Mouse (Mus musculus): Measurements from ENCODE around the gene Cdkn1a.

The Cdkn1a gene

DNA sequence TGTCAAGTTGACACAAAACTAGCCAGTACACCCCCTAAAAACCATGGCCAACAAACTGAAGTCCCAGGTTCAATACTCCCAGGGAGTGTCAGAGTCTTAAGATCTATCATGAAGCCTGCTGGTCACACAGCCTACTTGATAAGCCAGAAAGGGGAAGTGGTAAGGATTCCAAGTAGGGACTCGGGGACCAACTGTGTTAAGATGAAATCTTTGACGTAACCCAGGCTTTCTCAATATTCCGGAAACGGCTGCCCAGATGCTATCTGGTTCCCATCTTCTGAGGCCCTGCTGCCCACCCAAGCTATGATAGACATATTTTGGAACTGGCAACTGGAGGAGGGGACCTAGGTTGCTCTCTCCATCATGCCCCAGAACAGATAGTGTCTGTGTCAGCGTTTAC is 20.6 kb downstream of the Cdkn1a start:
- ATAC-seq (ENCODE audit: insufficient number of reproducible peaks, low FRiP score, low TSS enrichment) = no peak

DNA sequence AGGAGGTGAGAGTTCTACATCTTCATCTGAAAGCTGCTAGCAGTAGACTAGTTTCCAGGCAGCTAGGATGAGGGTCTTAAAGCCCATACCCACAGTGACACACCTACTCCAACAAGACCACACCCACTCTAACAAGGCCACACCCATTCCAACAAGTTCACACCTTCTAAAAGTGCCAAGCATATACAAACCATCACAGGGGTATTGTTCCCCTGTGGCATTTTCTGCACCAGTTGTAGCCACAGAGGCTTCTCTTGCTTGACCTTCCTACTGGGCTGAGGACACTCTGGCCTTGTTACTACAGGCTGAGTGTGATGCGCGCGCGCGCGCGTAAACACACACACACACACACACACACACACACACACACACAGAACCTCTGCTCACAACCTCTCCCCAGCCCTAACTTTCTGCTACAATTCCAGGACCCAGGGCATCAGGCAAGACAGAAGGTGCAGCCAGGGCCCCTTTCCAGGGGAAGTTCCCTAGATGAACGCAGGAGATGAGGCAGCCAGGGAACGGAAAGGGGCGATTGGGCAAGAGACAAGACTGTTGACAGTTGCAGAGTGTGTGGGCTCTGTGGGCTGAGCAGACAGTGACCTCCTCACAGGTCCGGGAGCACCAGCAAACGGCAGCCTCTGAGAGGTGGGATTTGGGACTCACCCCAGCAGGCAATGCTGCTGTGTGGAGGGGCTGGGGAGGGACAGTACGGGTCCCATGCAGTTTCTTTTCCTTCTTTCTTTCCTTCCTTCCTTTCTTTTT is 23.0 kb downstream of the Cdkn1a start, which contains the start of gene Rab44:
TSS of gene Rab44 (plus strand) at position 555 of the 762 bp plus-strand sequence.
- ATAC-seq (ENCODE audit: insufficient number of reproducible peaks, low FRiP score, low TSS enrichment) = no peak

DNA sequence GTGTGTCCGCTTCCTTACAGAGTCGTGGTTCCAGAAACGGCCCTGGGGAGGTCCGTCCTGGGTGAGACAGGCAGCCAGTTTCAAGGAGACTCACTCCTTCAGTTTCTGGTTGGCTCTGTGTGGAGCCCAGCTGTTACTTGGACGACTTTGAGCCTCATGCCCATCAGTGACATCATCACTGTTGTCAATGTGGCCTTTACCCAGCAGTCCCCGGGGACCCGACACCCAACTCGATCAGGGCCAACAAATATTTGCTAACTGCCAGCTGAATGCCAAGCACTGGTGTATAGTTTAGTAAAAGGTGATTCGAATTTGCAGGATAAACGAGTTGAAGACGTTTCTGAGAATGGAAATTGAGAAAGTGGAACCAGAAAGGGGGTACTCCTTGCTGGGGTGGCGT is 25.2 kb downstream of the Cdkn1a start:
- no peak for ATAC-seq (ENCODE audit: insufficient number of reproducible peaks, low FRiP score, low TSS enrichment)

DNA sequence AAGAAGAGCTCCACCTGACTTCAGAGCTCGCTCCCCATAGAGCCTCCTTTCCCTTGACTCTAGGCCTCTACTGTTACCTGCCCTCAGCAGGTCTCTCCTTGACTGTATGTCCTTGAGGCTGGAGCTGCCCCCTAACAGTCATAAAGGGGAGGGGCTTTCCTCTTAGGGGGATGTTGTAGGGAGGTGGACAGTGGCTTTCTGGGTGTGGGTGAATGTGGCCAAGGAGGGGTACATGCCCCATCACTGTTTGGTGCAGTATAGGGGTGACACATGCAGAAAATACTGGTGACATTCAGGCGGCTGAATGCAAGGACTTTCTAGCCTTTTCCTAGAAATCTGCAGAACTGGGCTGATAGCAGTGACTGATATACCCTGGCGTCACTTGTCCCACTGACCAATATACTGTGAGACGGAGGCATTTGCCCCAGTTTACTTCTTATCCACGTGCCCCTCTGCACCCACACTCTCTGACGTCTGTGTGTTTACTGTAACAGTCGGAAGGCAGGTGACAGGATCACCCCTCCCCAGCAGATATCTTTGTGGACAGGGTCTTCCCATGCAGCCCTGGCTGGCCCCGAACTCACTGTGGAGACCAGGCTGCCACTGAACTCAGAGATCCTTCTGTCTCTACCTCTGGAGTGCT is 26.4 kb downstream of the Cdkn1a start:
- ATAC-seq (ENCODE audit: insufficient number of reproducible peaks, low FRiP score, low TSS enrichment) = no peak

DNA sequence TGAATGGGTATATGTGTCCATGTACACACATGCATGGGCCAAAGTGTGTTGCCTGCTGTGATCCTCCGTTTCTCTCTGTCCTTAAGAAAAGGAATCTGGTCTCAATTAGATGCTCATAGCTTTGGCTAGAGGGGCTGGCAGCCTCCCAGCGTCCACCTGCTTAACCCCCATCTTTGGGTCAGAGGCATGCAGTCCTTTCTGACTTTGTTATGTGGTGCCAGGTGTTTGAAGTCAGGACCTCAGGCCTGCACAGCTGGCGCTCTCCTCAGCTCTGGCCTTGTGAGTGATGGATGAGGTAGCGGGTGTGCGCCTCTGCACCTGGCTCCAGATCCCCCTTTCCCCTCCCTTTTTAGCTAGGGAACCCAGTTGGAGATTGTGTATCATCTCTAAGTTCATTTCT is 27.3 kb downstream of the Cdkn1a start:
- ATAC-seq (ENCODE audit: insufficient number of reproducible peaks, low FRiP score, low TSS enrichment) = no peak

DNA sequence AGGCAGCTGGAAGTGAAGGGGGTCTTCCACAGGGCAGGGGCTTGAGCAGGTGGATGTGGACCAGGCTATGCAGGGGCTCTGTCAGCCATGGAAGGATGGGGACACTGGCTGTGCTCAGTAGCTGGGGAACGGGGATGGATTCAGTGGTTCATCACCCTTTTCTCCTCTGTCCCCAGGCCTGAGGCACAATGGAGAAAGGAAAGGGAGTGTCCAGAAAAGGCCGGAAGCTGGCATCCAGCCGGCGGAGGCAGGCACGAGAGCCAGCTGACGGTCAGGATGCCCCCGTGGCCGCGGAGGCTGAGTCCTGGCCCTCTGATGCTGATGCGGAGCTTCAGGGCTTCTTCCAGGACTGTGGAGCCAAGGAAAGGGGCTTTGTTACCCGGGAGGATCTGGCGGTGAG is 29.9 kb downstream of the Cdkn1a start:
- no peak for ATAC-seq (ENCODE audit: insufficient number of reproducible peaks, low FRiP score, low TSS enrichment)

DNA sequence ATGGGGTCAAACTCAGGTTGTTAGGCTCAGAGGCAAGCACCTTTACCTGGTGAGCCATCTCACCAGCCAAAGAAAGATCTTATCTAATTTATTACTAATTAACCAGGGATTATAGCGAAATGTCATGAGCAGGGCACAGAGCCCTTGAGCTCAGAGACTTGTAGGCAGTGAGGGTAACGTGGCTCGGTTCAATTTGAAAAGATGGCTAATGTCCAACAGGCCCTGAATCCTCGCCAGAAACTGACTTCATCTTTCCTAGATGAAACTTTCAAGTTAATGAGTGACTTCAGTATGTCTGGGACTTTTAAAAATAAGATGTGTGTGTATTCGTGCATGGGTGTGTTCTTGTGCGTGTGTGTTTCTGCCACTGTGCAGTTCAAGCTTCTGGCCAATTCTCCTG is 32.0 kb downstream of the Cdkn1a start:
- ATAC-seq (ENCODE audit: insufficient number of reproducible peaks, low FRiP score, low TSS enrichment) = no peak

DNA sequence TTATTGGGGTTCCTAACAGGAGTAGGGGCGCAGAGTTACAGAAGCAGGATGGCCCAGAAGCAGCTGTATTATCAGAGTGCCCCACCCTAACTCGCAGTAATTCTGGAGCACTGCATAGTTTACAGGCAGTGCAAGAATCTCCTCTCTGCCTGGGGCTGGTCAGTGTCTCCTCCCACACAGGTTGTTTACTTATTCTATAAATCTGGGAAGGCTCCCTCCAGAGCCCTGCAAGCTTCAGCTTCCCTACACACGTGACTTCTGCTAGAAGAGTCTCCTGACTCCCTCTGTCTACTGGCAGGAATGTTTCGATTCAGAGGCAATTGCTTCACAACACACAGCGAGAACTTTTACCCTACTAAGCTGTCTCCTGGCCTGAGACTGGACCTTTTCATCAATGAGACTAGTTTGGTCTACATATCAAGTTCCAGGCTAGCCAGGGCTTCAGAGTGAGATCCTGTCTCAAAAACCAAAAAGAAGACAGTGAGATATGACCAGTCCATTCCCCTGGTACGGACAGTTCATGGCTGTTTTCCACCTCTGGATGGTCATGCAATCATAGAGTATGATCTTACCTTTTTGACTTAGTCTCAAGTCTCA is 32.9 kb downstream of the Cdkn1a start:
- no peak for ATAC-seq (ENCODE audit: insufficient number of reproducible peaks, low FRiP score, low TSS enrichment)

DNA sequence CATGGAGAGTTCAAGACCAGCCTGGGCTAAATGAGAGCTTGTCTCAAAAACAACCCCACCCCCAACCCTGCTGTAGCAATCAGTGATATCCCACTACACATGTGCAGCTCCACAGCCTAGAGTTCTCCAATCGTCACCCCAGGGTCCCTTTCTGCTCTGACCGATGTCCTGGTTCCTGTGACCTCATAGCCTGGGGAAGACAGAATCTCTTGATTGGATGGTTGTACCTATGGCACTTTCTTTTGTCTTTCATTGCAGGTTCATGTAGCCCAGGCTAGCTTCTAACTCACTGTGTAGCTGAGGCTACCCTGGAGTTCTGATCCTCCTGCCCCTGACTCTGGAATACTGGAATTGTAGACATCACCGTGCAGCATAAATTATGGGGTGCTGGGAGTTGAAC is 35.8 kb downstream of the Cdkn1a start:
- ATAC-seq (ENCODE audit: insufficient number of reproducible peaks, low FRiP score, low TSS enrichment) = no peak

DNA sequence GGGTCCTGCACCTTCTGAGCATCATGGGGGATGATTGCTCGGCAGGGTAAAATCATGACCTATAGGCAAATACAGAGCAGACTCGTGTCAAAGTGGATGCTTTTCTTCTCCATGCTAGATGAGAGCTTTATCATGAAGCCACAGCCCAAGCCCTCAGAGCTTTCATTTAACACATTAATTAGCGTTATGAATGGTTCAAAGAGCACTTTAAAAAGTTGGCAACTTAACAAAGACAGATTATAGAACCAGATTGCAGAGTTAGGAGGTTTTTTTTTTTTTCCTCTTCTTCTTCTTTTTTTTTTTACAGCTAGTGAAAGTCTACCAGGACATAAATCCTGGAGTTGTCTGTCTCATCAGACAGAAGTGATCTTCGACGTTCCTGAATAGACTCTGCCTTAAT is 38.6 kb downstream of the Cdkn1a start:
- ATAC-seq (ENCODE audit: insufficient number of reproducible peaks, low FRiP score, low TSS enrichment) = no peak

DNA sequence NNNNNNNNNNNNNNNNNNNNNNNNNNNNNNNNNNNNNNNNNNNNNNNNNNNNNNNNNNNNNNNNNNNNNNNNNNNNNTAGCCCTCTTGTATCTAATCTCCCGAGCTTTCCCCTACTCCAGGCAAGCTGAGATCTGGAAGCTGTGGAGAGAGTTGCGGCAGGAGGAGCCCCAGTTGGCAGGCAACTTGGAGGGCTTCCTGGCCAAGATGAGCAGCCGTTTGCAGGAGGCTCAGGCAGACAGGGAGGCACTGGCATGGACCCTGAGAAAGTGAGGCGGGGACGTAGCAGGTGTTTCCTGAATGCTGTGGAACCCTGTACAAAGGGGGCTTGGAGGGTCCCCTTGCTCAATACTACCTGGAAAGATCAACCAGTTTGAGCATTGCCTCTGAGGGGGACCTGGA is 44.3 kb downstream of the Cdkn1a start:
- ATAC-seq (ENCODE audit: insufficient number of reproducible peaks, low FRiP score, low TSS enrichment) = no peak

DNA sequence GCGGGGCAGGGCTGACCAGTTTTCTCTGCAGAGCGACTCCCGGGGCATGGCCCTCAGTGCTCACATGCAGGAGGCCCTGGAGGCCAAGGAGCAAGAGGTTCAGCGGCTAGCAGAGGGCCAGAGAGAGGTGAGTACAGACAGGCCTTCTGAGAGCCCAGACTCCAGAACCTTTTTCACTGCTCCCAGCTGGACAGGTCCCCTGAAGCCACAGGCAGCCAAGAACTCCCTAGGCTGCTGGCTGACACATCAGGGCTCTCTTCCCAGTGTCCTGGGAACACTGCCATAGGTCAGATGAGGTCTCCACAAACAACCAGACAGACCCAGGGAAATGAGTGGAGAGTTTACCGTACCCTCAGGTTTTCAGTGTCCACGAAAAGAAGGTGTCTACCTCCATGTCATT is 45.5 kb downstream of the Cdkn1a start:
- no peak for ATAC-seq (ENCODE audit: insufficient number of reproducible peaks, low FRiP score, low TSS enrichment)

DNA sequence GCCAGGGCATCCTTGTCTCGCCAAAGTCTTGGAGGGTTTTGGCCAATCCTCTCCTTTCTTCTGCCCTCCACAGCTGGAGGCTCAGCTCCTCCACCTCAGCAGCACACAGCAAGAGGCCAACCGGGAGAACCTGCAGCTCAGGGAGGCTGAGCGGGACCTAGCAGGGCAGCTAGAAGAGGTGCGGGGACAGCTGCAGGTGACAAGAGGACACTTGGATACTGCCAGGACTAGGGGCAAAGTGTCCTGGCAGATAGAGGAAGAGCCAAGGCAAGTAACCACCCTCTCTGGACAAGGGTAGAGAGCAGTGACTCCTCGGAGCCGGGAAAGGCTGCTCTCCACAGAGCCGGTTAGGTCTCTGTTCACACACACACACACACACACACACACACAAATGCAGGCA is 47.1 kb downstream of the Cdkn1a start:
- no peak for ATAC-seq (ENCODE audit: insufficient number of reproducible peaks, low FRiP score, low TSS enrichment)

DNA sequence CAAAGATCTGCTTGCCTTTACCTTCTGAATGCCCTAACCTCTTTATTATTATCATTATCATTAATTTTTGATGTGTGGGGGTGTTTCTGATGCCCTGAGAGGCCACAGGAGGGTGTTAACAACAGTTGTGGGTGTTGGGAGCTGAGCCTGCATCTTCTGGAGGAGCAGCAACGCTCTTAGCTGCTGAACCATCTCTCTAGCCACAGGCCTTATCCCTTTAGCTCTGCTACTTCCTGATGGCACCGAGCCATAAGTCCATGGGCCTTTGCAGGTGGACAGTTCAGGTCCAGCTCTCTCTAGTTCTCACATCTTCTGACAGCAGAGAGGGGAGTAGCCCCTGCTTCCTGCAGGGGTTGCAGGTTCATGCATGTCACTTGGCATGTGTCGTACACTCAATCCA is 50.8 kb downstream of the Cdkn1a start:
- no peak for ATAC-seq (ENCODE audit: insufficient number of reproducible peaks, low FRiP score, low TSS enrichment)

DNA sequence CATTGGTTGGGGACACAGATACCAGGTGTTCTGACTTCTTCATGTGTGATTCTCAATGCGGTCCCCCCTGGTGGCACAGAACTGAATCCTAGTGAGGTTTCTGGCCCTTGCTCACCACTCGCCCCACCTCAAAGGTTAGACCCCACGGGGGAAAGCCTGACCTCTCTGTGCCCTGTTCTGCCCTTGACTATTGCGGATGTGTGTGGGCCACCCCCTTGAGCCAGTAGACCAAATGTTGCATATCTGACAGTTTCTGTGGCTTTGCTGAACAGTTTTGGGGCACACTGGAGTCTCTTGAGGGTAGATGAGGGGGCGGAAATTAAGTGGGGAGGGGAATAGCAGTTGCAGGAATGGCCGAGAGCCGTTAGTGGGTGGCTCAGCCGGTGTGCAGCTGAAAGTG is 52.5 kb downstream of the Cdkn1a start:
- no peak for ATAC-seq (ENCODE audit: insufficient number of reproducible peaks, low FRiP score, low TSS enrichment)

DNA sequence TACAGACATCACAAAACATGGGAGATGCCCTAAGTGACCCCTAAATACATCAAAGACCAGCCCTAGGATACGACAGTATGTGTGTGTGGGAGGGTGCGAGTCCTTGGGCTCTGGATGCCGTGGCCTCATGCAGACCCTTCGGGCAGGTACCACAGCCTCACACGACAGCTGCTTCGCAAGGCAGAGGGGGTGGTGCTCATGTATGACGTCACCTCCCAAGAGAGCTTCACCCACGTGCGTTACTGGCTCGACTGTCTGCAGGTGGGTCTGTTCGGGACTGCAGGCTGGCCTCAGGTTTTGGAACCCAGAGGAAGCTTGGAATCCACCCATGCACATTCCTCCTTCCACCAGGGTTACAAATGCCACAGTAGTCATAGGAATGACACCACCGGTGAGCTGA is 54.3 kb downstream of the Cdkn1a start:
- ATAC-seq (ENCODE audit: insufficient number of reproducible peaks, low FRiP score, low TSS enrichment) = no peak

DNA sequence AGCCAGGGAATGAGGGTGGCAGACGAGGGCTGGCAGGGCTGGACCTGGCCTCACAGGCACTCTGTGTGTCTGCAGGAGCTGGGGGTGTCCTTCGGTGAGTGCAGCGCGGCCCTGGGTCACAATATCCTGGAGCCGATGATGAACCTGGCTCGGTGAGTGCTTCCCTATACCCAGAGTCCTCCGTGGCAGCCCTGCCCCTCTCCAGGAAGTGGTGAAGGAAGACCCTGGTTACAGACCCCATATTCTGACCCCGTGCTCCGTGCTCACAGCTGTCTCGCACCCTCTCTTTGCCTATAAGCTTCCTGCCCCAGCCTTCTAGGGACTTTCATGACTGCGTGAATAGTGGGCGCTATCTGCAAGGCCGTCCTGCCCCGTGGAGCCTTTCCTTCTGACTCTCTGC is 56.5 kb downstream of the Cdkn1a start:
- no peak for ATAC-seq (ENCODE audit: insufficient number of reproducible peaks, low FRiP score, low TSS enrichment)

DNA sequence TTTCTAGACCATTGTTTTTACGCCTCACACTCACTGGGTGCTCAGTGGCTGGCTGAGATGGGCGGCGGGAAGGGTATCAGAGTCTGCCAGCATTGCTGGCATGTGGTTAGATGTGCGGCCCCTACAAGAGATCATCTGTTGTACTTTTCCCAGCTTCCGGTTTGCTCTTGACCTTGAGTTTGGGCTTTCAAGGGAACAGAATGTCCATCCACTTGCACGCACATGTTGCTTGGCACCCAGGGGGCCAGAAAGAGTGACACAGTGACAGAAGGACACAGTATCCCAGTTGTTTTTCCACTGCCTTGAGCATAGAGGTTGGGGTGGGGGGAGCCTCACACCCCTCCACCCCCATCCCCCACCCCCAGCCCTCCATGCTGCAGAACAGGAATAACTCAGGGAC is 57.0 kb downstream of the Cdkn1a start:
- ATAC-seq (ENCODE audit: insufficient number of reproducible peaks, low FRiP score, low TSS enrichment) = no peak

DNA sequence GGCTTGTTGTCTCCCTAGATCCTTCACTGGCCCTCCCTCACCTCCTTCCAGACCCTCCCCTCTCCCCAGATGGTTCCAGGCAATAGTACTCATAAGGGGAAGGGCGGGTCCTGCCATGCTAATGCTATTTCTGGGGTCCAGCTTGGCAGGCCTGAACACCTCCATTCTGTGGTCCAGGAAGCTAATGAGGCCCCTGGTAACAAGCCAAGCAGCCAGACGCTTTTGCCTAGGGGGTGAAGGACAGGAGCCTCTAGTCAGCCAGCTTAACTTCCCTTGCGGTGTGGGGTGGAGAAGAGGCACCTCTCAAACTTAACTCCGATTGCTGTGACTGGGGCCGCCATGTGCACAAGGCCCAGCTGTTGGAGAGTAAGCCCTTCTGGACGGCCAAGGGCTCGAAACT is 59.0 kb downstream of the Cdkn1a start:
- ATAC-seq (ENCODE audit: insufficient number of reproducible peaks, low FRiP score, low TSS enrichment) = no peak
